Mouse (Mus musculus): ENCODE measurements at regions not wholly inside any gene's neighbourhood (a gene's known extent, or its start where the extent isn't known, plus 50 kb on each side); places are given as distances from the start of the nearest gene placed in this dataset.

DNA sequence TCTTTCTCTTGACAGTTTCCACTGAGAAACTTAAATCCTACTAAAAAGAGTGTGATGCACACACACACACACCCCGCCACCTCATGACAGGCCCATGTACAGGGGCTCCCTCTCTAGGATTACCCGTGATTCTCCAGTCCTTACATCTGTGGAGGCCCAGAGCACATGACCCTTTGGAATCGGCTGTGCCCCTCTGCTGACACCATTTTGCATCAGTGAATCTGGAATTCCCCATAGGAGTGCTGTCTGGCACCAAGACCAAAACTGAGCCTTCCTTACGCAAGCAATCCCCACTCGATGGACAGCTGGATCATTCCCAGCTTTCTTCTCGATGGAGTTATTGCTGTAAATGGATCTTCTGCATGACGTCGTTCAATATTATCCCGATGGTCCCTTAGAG, 180.3 kb downstream of the Tfap2c start:
- TF ChIP-seq CTCF (IDR thresholded peaks at IDR 0.05; ENCODE audit: low read depth) (no peak), EP300 (IDR thresholded peaks at IDR 0.05; ENCODE audit: low read depth) (no peak)

All from liver, embryonic 14.5 days (tissue).